Mouse (Mus musculus) heart, postnatal 0 days (tissue): ENCODE data around the gene Nf2. TPM values are rescaled to one million over a fixed set of nuclear protein-coding genes. Genes with fewer than 3 reads are reported as not detected.
A peak's percentile ranks its signal among the peaks of the same experiment; 100 is the strongest.

Source experiments
- ATAC-seq: fragments of 200-750 bp; cut with Nextera tagmentation; 2 replicates; pipeline ENCODE4 v1.8.0; 2017; ENCODE audit warnings: low read depth, moderate number of reproducible peaks, moderate library complexity; ENCODE audit not compliant: insufficient read depth
- DNase-seq: peaks from one replicate; pipeline ENCODE4 v3.0.0-alpha.2; 2016; ENCODE audit warnings: low spot score
- H3K27ac ChIP-seq: fragments of 300-500 bp; sonication (generic); 2 replicates; pipeline ENCODE4 v1.5.1; 2014; ENCODE audit warnings: low read depth, mild to moderate bottlenecking
- H3K27me3 ChIP-seq: fragments of 300-500 bp; sonication (generic); 2 replicates; pipeline ENCODE4 v1.6.1; 2014; ENCODE audit warnings: low read length, mixed read lengths; ENCODE audit not compliant: control insufficient read depth, insufficient read depth
- H3K36me3 ChIP-seq: fragments of 300-500 bp; sonication (generic); replicated peaks from 2 replicates; pipeline ENCODE4 v1.6.1; 2014; ENCODE audit warnings: low read length, mixed read lengths; ENCODE audit not compliant: control insufficient read depth, insufficient read depth
- H3K4me1 ChIP-seq: fragments of 300-500 bp; sonication (generic); 2 replicates; pipeline ENCODE4 v1.6.1; 2014; ENCODE audit warnings: antibody characterized with exemption; ENCODE audit not compliant: control insufficient read depth, insufficient read depth
- H3K4me2 ChIP-seq: fragments of 300-500 bp; sonication (generic); 2 replicates; pipeline ENCODE4 v1.6.1; 2014; ENCODE audit warnings: low read depth, mild to moderate bottlenecking, low read length, moderate library complexity
- H3K4me3 ChIP-seq: fragments of 300-500 bp; sonication (generic); 2 replicates; pipeline ENCODE4 v1.5.1; 2014; ENCODE audit warnings: low read depth, low read length
- H3K9ac ChIP-seq: fragments of 300-500 bp; sonication (generic); replicated peaks from 2 replicates; pipeline ENCODE4 v1.6.1; 2014; ENCODE audit warnings: low read depth, low read length, mixed read lengths
- H3K9me3 ChIP-seq: fragments of 300-500 bp; sonication (generic); replicated peaks from 2 replicates; pipeline ENCODE4 v1.6.1; 2016; ENCODE audit warnings: low read length; ENCODE audit not compliant: control insufficient read depth
- CTCF ChIP-seq: IDR thresholded peaks from 2 replicates; pipeline ENCODE4 v1.5.1; 2016; ENCODE audit warnings: antibody characterized with exemption, control low read depth, low read depth
- EP300 ChIP-seq: IDR thresholded peaks from 2 replicates; pipeline ENCODE4 v1.6.1; 2016; ENCODE audit warnings: antibody characterized with exemption, low read depth
- WGBS: fragments of 180-500 bp; shearing (Covaris S2); extraction: QIAGEN DNeasy Blood & Tissue Kit; methylation state at CpG from one replicate; pipeline ENCODE4 v1.1.7; 2014; 5-methylcytosine and 5-hydroxymethylcytosine counted together
- polyA plus RNA-seq: library from polyadenylated mRNA; unstranded; fragments of >200 nt; fragmentation: Nextera tagmentation; extraction: Ambion mirVana; gene quantifications from 2 replicates; pipeline ENCODE4 v1.2.1, GENCODE M21; 2015
- total RNA-seq: library from RNA; depleted of rRNA; stranded (reverse); fragments of >200 nt; gene quantifications from 2 replicates; pipeline ENCODE4 v1.2.3, GENCODE M21; 2014; ENCODE audit warnings: low replicate concordance

Gene Nf2
- total and polyA plus RNA-seq, 2 experiments from 2014 or later, result 36.7 to 56.3 TPM

GRCm38 (mm10) chr11:4760438-4760837, 88.9 kb downstream of the Nf2 start:
- peak; percentile 73 for ATAC-seq
- TF ChIP-seq EP300 (no peak), CTCF (no peak)
- no peak overlapping the region for H3K4me3 ChIP-seq
- DNase-seq, result peak; percentile 20
- H3K27me3 ChIP-seq, result peaks cover 18% of the 10 kb centered on the region
- H3K9ac ChIP-seq, result no peak overlapping the region
- no peak overlapping the region for H3K27ac ChIP-seq
- no peaks in the 10 kb centered on the region for H3K36me3 ChIP-seq
- H3K4me2 ChIP-seq, result no peak overlapping the region
- no peaks in the 10 kb centered on the region for H3K9me3 ChIP-seq
- 5% methylated on average over 4 of the region's 4 CpGs for WGBS
- H3K4me1 ChIP-seq, result no peaks in the 10 kb centered on the region

- DNase-seq (no peak), ATAC-seq (no peak)
- Histone ChIP-seq H3K36me3 (no peaks in the 10 kb centered on the region), H3K9me3 (no peaks in the 10 kb centered on the region; the same call in 1 of the 2 replicates), H3K4me3 (no peak overlapping the region), H3K4me2 (no peak overlapping the region), H3K27ac (no peak overlapping the region), H3K27me3 (peaks cover 20% of the 10 kb centered on the region), H3K9ac (no peak overlapping the region), H3K4me1 (no peaks in the 10 kb centered on the region)
- WGBS, result 37% methylated on average over 4 of the region's 4 CpGs
- no peak for TF ChIP-seq CTCF
- no peak for TF ChIP-seq EP300
Observed at GRCm38 (mm10) chr11:4757789-4758158, 91.6 kb downstream of the Nf2 start.

GRCm38 (mm10) chr11:4756984-4757788, 92.2 kb downstream of the Nf2 start:
- Histone ChIP-seq H3K27ac (no peak overlapping the region), H3K9ac (no peak overlapping the region), H3K4me1 (no peaks in the 10 kb centered on the region), H3K4me2 (no peak overlapping the region), H3K4me3 (no peak overlapping the region), H3K36me3 (no peaks in the 10 kb centered on the region), H3K9me3 (no peaks in the 10 kb centered on the region; the same call in 1 of the 2 replicates), H3K27me3 (peaks cover 19% of the 10 kb centered on the region)
- DNase-seq, result no peak
- 49% methylated on average over 11 of the region's 11 CpGs for WGBS
- ATAC-seq, result no peak
- TF ChIP-seq CTCF (no peak), EP300 (no peak)

- H3K27me3 ChIP-seq, result peaks cover 18% of the 10 kb centered on the region
- no peak for TF ChIP-seq CTCF
- TF ChIP-seq EP300, result no peak
- 68% methylated on average over 9 of the region's 9 CpGs for WGBS
- H3K4me1 ChIP-seq, result no peaks in the 10 kb centered on the region
- no peak overlapping the region for H3K9ac ChIP-seq
- H3K27ac ChIP-seq, result no peak overlapping the region
- no peak overlapping the region for H3K4me2 ChIP-seq
- no peak overlapping the region for H3K4me3 ChIP-seq
- H3K9me3 ChIP-seq, result no peaks in the 10 kb centered on the region; the same call in 1 of the 2 replicates
- no peak for DNase-seq
- no peak for ATAC-seq
- H3K36me3 ChIP-seq, result no peaks in the 10 kb centered on the region
Observed at GRCm38 (mm10) chr11:4756460-4756859, 92.9 kb downstream of the Nf2 start.

- no peak for ATAC-seq
- WGBS, result 68% methylated on average over 11 of the region's 11 CpGs
Observed at GRCm38 (mm10) chr11:4754867-4755266, 94.5 kb downstream of the Nf2 start.

More at GRCm38 (mm10) chr11:4754867-4755266, 94.5 kb downstream of the Nf2 start:
- TF ChIP-seq EP300 (no peak), CTCF (no peak)
- no peak for DNase-seq
- no peak overlapping the region for H3K9ac ChIP-seq
- peaks cover 31% of the 10 kb centered on the region for H3K27me3 ChIP-seq
- no peaks in the 10 kb centered on the region for H3K36me3 ChIP-seq
- no peak overlapping the region for H3K4me2 ChIP-seq
- no peak overlapping the region for H3K27ac ChIP-seq
- H3K9me3 ChIP-seq, result no peaks in the 10 kb centered on the region; the same call in 1 of the 2 replicates
- no peak overlapping the region for H3K4me3 ChIP-seq
- H3K4me1 ChIP-seq, result no peaks in the 10 kb centered on the region
